Mouse (Mus musculus): Measurements from ENCODE around the gene H2afy. TPM values are rescaled to one million over a fixed set of nuclear protein-coding genes. Genes with fewer than 3 reads are reported as not detected.

Gene H2afy
- polyA plus RNA-seq, 1 experiment from 2014 or later, result 287 TPM

- Histone ChIP-seq H3K9ac (no peak overlapping the region), H3K4me1 (replicated peaks; ENCODE audit: control insufficient read depth, insufficient read depth, low read length) (peaks cover 12% of the 10 kb centered on the region; the same call in 1 of the 2 replicates), H3K36me3 (replicated peaks; ENCODE audit: control insufficient read depth, insufficient read depth) (no peaks in the 10 kb centered on the region), H3K9me3 (ENCODE audit: control insufficient read depth, low read length) (no peaks in the 10 kb centered on the region), H3K4me2 (replicated peaks) (no peak overlapping the region), H3K4me3 (replicated peaks; ENCODE audit: low read length) (no peak overlapping the region), H3K27me3 (ENCODE audit: control insufficient read depth, insufficient read depth, low read length) (no peaks in the 10 kb centered on the region), H3K27ac (no peak overlapping the region)
- ATAC-seq (ENCODE audit: low FRiP score), result peak; percentile 70
- 38% methylated on average over 13 of the region's 14 CpGs for WGBS
- no peak for DNase-seq (ENCODE audit: low spot score)
Observed at GRCm38 (mm10) chr13:56167446-56168402, 31.6 kb upstream of the H2afy start.

- Histone ChIP-seq H3K36me3 (replicated peaks; ENCODE audit: control insufficient read depth, insufficient read depth) (no peaks in the 10 kb centered on the region), H3K4me1 (replicated peaks; ENCODE audit: control insufficient read depth, insufficient read depth, low read length) (peaks cover 12% of the 10 kb centered on the region; the same call in 1 of the 2 replicates), H3K9me3 (ENCODE audit: control insufficient read depth, low read length) (no peaks in the 10 kb centered on the region), H3K4me3 (replicated peaks; ENCODE audit: low read length) (no peak overlapping the region), H3K4me2 (replicated peaks) (no peak overlapping the region), H3K27ac (no peak overlapping the region), H3K27me3 (ENCODE audit: control insufficient read depth, insufficient read depth, low read length) (no peaks in the 10 kb centered on the region), H3K9ac (no peak overlapping the region)
- ATAC-seq (ENCODE audit: low FRiP score) (no peak), DNase-seq (ENCODE audit: low spot score) (no peak)
- WGBS, result 91% methylated on average over 11 of the region's 11 CpGs
Observed at GRCm38 (mm10) chr13:56165561-56165960, 29.4 kb upstream of the H2afy start.

DNA sequence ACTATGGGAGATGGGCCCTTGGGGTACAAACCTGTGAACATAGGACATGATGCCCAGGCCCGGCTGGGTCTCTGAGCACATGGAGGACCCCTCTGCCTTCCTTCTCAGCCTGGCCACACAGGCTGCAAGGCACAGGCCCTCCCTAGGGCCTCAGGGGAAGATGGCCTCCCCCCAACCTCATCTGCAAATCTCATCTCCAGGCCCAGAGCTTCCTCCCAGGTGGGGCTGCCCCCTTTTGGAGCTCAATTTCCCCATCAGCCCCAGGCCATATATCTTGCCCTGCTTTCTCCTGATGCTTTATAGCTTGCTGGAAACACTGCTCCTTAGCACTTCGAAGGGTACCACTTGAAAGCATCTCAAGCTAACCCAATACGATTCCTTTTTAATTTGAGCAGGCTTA lies 28.2 kb upstream of the H2afy start:
- no peak for DNase-seq (ENCODE audit: low spot score)
- Histone ChIP-seq H3K4me1 (replicated peaks; ENCODE audit: control insufficient read depth, insufficient read depth, low read length) (peaks cover 12% of the 10 kb centered on the region; the same call in 1 of the 2 replicates), H3K4me2 (replicated peaks) (no peak overlapping the region), H3K4me3 (replicated peaks; ENCODE audit: low read length) (no peak overlapping the region), H3K9ac (no peak overlapping the region), H3K9me3 (ENCODE audit: control insufficient read depth, low read length) (no peaks in the 10 kb centered on the region), H3K36me3 (replicated peaks; ENCODE audit: control insufficient read depth, insufficient read depth) (no peaks in the 10 kb centered on the region), H3K27me3 (ENCODE audit: control insufficient read depth, insufficient read depth, low read length) (no peaks in the 10 kb centered on the region), H3K27ac (no peak overlapping the region)
- 90% methylated on average over 3 of the region's 3 CpGs for WGBS
- ATAC-seq (ENCODE audit: low FRiP score), result no peak

DNA sequence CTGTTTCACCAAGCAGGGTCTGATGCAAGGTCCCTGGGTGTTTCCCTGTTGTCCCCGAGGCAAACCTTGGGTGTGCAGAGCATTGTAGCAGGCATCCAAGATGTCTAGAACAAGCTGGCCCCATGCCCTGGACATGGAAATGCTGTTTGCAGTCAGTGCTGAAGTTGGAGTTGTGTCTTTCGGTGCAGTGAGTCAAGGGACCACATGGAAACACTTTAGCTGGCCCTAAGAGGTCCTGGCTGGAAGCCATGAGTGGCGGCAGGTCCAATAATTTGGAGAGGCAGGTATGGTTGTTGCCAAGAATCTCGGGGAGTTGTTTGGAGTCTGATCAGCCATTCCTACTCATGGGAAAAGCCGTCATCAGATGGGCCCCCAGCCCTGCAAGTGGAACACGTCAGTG lies 27.6 kb upstream of the H2afy start:
- ATAC-seq (ENCODE audit: low FRiP score), result no peak
- WGBS, result 66% methylated on average over 6 of the region's 6 CpGs
- no peak for DNase-seq (ENCODE audit: low spot score)

GRCm38 (mm10) chr13:56162859-56163258 lies 26.7 kb upstream of the H2afy start:
- no peak for DNase-seq (ENCODE audit: low spot score)
- H3K27me3 ChIP-seq (ENCODE audit: control insufficient read depth, insufficient read depth, low read length), result no peaks in the 10 kb centered on the region
- no peak for ATAC-seq (ENCODE audit: low FRiP score)
- no peak overlapping the region for H3K4me3 ChIP-seq (replicated peaks; ENCODE audit: low read length)
- H3K27ac ChIP-seq, result no peak overlapping the region
- H3K9me3 ChIP-seq (ENCODE audit: control insufficient read depth, low read length), result no peaks in the 10 kb centered on the region
- no peak overlapping the region for H3K4me2 ChIP-seq (replicated peaks)
- H3K4me1 ChIP-seq (replicated peaks; ENCODE audit: control insufficient read depth, insufficient read depth, low read length), result peaks cover 3% of the 10 kb centered on the region; the same call in 1 of the 2 replicates
- H3K36me3 ChIP-seq (replicated peaks; ENCODE audit: control insufficient read depth, insufficient read depth), result no peaks in the 10 kb centered on the region
- WGBS, result 90% methylated on average over 6 of the region's 6 CpGs
- H3K9ac ChIP-seq, result no peak overlapping the region

More for the DNA sequence above, 27.6 kb upstream of the H2afy start:
- Histone ChIP-seq H3K9ac (no peak overlapping the region), H3K4me2 (replicated peaks) (no peak overlapping the region), H3K4me1 (replicated peaks; ENCODE audit: control insufficient read depth, insufficient read depth, low read length) (peaks cover 9% of the 10 kb centered on the region; the same call in 1 of the 2 replicates), H3K36me3 (replicated peaks; ENCODE audit: control insufficient read depth, insufficient read depth) (no peaks in the 10 kb centered on the region), H3K4me3 (replicated peaks; ENCODE audit: low read length) (no peak overlapping the region), H3K9me3 (ENCODE audit: control insufficient read depth, low read length) (no peaks in the 10 kb centered on the region), H3K27ac (no peak overlapping the region), H3K27me3 (ENCODE audit: control insufficient read depth, insufficient read depth, low read length) (no peaks in the 10 kb centered on the region)

- no peak overlapping the region for H3K4me3 ChIP-seq (replicated peaks; ENCODE audit: low read length)
- H3K4me1 ChIP-seq (replicated peaks; ENCODE audit: control insufficient read depth, insufficient read depth, low read length), result no peaks in the 10 kb centered on the region; the same call in 1 of the 2 replicates
- no peaks in the 10 kb centered on the region for H3K27me3 ChIP-seq (ENCODE audit: control insufficient read depth, insufficient read depth, low read length)
- ATAC-seq (ENCODE audit: low FRiP score) (no peak), DNase-seq (ENCODE audit: low spot score) (no peak)
- no peaks in the 10 kb centered on the region for H3K36me3 ChIP-seq (replicated peaks; ENCODE audit: control insufficient read depth, insufficient read depth)
- WGBS, result 59% methylated on average over 17 of the region's 17 CpGs
- no peak overlapping the region for H3K9ac ChIP-seq
- H3K27ac ChIP-seq, result no peak overlapping the region
- no peaks in the 10 kb centered on the region for H3K9me3 ChIP-seq (ENCODE audit: control insufficient read depth, low read length)
- H3K4me2 ChIP-seq (replicated peaks), result no peak overlapping the region
Observed at GRCm38 (mm10) chr13:56159614-56160363, 23.6 kb upstream of the H2afy start.

GRCm38 (mm10) chr13:56159016-56159601 lies 22.9 kb upstream of the H2afy start:
- ATAC-seq (ENCODE audit: low FRiP score), result no peak

GRCm38 (mm10) chr13:56155671-56156070 lies 19.5 kb upstream of the H2afy start:
- Histone ChIP-seq H3K27ac (no peak overlapping the region), H3K4me3 (replicated peaks; ENCODE audit: low read length) (no peak overlapping the region), H3K27me3 (ENCODE audit: control insufficient read depth, insufficient read depth, low read length) (no peaks in the 10 kb centered on the region), H3K9me3 (ENCODE audit: control insufficient read depth, low read length) (no peaks in the 10 kb centered on the region), H3K4me2 (replicated peaks) (no peak overlapping the region), H3K36me3 (replicated peaks; ENCODE audit: control insufficient read depth, insufficient read depth) (no peaks in the 10 kb centered on the region), H3K9ac (no peak overlapping the region), H3K4me1 (replicated peaks; ENCODE audit: control insufficient read depth, insufficient read depth, low read length) (peaks cover 3% of the 10 kb centered on the region; the same call in 1 of the 2 replicates)
- DNase-seq (ENCODE audit: low spot score) (no peak), ATAC-seq (ENCODE audit: low FRiP score) (no peak)
- 73% methylated on average over 7 of the region's 7 CpGs for WGBS

More at GRCm38 (mm10) chr13:56159016-56159601, 22.9 kb upstream of the H2afy start:
- no peak for DNase-seq (ENCODE audit: low spot score)
- Histone ChIP-seq H3K4me3 (replicated peaks; ENCODE audit: low read length) (no peak overlapping the region), H3K4me2 (replicated peaks) (no peak overlapping the region), H3K27me3 (ENCODE audit: control insufficient read depth, insufficient read depth, low read length) (no peaks in the 10 kb centered on the region), H3K9ac (no peak overlapping the region), H3K27ac (no peak overlapping the region), H3K9me3 (ENCODE audit: control insufficient read depth, low read length) (no peaks in the 10 kb centered on the region), H3K36me3 (replicated peaks; ENCODE audit: control insufficient read depth, insufficient read depth) (no peaks in the 10 kb centered on the region), H3K4me1 (replicated peaks; ENCODE audit: control insufficient read depth, insufficient read depth, low read length) (no peaks in the 10 kb centered on the region; the same call in 1 of the 2 replicates)
- WGBS, result 77% methylated on average over 14 of the region's 14 CpGs

DNA sequence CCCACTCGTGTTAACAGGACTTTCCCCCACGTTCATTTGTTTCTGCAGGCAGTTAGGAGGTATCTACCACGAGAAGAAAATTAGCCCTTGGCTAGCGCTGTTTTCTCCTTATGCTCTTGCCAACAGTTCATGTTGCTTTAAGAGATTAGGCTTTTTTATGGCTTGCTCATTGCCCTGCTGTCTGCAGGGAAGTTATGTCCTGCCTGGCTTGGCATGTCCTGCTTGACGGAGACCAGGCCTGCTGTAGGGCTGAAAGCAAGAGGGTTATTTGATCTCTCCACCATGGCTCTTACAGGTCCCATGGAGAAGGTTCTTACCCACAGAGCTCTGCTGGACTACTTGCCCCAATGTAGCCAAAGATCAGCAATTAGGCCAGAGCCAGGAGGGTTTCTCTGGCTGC lies 18.9 kb upstream of the H2afy start:
- DNase-seq (ENCODE audit: low spot score) (no peak), ATAC-seq (ENCODE audit: low FRiP score) (no peak)
- H3K27me3 ChIP-seq (ENCODE audit: control insufficient read depth, insufficient read depth, low read length), result no peaks in the 10 kb centered on the region
- H3K4me1 ChIP-seq (replicated peaks; ENCODE audit: control insufficient read depth, insufficient read depth, low read length), result peaks cover 3% of the 10 kb centered on the region; the same call in 1 of the 2 replicates
- H3K9me3 ChIP-seq (ENCODE audit: control insufficient read depth, low read length), result no peaks in the 10 kb centered on the region
- no peaks in the 10 kb centered on the region for H3K36me3 ChIP-seq (replicated peaks; ENCODE audit: control insufficient read depth, insufficient read depth)
- H3K9ac ChIP-seq, result no peak overlapping the region
- H3K4me2 ChIP-seq (replicated peaks), result no peak overlapping the region
- H3K4me3 ChIP-seq (replicated peaks; ENCODE audit: low read length), result no peak overlapping the region
- 72% methylated on average over 5 of the region's 5 CpGs for WGBS
- no peak overlapping the region for H3K27ac ChIP-seq

Measured in hindbrain, embryonic 14.5 days (tissue).